Mouse (Mus musculus) liver (tissue): ENCODE data around the gene Doc2g.
A peak's percentile ranks its signal among the peaks of the same experiment; 100 is the strongest.
"Not testable (repeated sequence)": the region's sequence is repeated elsewhere in the genome, so short reads cannot be mapped to it uniquely, and the experiment has no call there.

ENCODE experiments used
- DNase-seq: peaks from one replicate; pipeline ENCODE4 v3.0.0-alpha.2; 2020; ENCODE audit warnings: mixed read lengths

Doc2g gene

GRCm38 (mm10) chr19:4018743-4019583, 15.8 kb downstream of the Doc2g start:
- peak; percentile 76 for DNase-seq

DNA sequence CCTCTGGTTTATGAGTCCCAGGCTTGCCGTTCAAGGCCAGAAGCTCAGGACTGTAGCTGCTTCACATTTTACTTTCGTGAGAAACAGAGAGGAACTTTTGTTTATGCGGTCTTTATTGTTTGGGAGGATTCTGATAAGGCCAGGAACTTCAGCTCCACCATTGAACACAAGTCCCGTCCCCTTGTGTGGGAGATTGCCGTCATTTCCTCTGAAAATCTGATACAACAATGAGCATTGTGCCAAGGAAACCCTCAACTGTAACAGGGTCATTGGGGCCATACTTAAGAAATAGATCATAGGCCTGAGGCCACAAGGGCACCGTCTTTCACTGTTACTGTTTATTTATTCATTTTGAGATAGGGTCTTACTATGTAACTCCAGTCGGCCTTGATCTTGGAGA, 20.1 kb downstream of the Doc2g start:
- no peak for DNase-seq

DNA sequence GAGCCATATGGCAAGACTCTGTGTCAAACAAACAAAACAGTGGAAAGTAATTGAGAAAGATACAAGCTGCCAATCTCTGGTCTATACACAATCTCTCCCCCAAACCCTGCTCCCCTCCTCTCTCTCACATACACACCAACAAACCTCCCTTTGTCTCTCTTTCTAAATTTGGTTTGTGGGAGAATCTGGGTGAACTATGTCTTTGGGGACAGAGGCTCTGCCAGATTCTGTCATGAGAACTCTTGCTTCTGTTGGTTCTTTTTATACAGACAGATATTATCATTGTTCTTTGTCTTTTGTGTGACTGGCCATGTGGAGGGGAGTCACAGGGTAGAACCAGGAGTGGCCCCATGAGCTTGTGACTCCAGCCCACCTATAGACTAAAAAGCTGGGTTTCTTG, 24.5 kb downstream of the Doc2g start:
- DNase-seq: no peak

- no peak for DNase-seq
Observed at GRCm38 (mm10) chr19:4032668-4033067, 29.6 kb downstream of the Doc2g start.

- DNase-seq: peak; percentile 30
Observed at GRCm38 (mm10) chr19:4033298-4033697, 30.2 kb downstream of the Doc2g start.

DNA sequence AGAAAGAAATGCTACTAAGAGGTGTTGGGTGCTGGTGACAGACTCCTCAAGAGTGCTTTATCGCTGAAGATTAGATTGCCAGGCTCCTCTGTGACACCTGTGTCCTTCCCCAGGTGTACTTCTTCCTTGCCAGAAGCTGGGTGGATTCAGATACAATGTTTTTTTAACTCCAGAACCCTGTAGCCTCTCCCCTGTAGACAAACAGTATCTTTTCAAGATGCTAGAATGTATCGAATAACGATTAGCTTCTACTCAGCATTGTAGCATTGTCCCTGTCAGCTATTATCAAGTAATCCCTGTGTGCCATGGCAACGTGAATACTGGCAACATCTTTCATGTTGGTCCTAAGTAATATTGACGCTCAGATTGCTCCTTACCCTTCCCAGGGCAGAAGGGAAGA, 30.6 kb downstream of the Doc2g start:
- DNase-seq: no peak

DNA sequence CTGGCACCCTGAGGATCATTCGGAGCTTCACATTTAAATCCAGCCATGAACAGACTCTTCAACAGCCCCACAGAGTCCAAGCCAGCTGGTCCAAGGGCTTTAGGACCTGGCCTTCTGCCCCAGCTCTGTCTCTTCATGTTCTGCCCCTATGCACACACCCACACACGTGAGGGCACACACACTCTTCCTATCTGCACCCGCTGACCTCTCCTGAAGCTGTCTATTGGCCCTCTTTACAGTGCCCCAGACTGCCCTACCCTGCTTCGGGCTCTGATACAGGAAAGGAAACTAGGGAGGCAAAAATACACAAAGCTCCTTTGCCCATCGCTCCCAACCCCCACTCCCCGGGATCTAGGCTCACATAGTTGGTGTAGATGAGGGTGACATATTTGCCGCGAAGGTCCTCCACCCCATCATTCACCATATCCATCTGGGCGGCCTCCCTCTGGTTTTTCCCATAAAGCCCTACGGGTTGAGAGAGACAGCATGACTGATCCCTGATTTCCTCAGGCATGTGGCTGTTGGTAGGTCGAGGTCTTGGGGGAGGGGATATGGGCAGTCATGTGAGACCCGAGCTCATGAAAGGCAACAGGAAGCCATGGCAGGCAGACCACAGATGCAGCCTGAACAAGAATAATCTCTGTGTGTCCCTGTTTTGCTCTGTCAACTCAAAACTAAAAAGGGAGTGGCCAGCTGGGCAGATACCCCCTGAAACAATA, 33.4 kb downstream of the Doc2g start:
- no peak for DNase-seq

- not testable (repeated sequence) for DNase-seq
Observed at GRCm38 (mm10) chr19:4037154-4037787, 34.2 kb downstream of the Doc2g start.

- peak; percentile 90 for DNase-seq
Observed at GRCm38 (mm10) chr19:4037788-4038232, 34.7 kb downstream of the Doc2g start, which contains the start of gene Gstp1. Gene Gstp1 (minus strand): TSS chr19:4037985.

DNA sequence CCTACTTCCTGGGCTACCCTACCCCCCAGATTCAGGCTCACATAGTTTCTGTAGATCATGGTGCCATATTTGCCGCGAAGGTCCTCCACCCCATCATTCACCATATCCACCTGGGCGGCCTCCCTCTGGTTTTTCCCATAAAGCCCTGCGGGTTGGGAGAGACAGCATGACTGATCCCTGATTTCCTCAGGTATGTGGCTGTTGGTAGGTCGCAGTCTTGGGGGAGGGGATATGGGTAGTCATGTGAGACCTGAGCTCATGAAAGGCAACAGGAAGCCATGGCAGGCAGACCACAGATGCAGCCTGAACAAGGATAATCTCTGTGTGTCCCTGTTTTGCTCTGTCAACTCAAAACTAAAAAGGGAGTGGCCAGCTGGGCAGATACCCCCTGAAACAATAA, 37.8 kb downstream of the Doc2g start:
- not testable (repeated sequence) for DNase-seq

DNA sequence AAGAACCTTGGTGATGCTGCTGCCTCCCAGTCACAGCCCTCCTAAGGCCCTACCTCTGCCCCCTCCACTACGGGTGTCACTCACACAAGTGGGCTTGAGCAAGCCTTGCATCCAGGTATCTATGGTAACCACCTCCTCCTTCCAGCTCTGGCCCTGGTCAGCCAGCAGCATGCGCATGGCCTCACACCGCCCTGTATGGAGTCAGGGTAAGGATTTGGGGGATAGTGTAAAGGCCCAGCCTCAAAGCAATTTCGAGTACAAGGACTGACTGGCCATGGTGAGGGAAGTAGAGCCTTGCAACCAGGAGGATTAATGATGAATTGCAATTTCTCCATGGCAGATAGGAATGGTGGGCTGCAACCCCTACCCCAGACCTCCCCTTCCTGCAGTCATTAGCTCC, 38.4 kb downstream of the Doc2g start:
- not testable (repeated sequence) for DNase-seq

- peak; percentile 50 for DNase-seq
Observed at GRCm38 (mm10) chr19:4042124-4042523, 39.0 kb downstream of the Doc2g start.

GRCm38 (mm10) chr19:4044109-4044508, 41.0 kb downstream of the Doc2g start:
- not testable (repeated sequence) for DNase-seq

DNA sequence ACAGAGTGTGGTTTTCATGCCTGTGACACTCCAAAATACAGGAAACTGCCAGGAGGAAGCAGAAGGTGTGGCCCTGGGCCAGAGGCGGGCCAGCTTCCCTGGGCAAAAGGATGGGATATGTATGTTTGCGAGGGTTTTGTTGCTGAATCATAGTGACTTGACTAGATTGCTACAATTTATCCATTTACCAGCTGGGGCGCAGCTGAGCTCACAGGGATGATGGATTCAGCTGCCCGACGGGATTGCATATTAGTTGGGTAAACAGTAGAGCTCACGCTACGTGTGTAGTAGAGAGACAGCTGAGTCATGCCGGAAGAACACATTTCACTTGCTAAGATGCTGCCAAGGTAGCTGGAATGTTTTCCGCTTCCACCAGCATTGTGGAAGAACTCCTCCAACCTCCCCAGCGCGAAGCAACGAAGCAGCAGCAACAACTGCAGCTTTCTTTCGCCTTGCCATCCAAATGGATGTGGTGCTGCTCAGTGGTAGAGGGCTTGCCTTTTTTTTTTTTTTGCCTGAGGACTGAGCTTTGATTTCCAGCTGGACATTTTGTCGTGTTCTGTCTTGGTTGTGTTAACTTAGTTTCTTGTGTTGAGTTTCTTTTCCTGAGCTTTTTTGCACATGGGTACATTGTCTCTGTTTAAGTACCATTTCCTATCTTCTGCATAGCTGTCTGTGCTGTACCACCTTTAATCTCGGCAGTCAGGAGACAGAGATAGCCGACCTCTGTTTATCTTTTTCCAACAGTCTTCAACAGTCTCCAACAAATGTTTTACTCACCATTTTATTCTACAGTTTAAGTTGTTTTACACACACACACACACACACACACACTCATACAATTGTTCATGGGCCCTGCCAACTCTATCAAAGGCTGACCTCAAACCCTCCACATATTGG, 43.1 kb downstream of the Doc2g start, which contains the start of gene Gstp2:
Gstp2 (minus strand) TSS at position 58 of the 900 bp plus-strand sequence.
- peak; percentile 83 for DNase-seq

- peak; percentile 84 for DNase-seq
Observed at GRCm38 (mm10) chr19:4046866-4047254, 43.7 kb downstream of the Doc2g start.

GRCm38 (mm10) chr19:4047859-4048258, 44.7 kb downstream of the Doc2g start:
- peak; percentile 90 for DNase-seq

- not testable (repeated sequence) for DNase-seq
Observed at GRCm38 (mm10) chr19:4049069-4049468, 46.0 kb downstream of the Doc2g start.

DNA sequence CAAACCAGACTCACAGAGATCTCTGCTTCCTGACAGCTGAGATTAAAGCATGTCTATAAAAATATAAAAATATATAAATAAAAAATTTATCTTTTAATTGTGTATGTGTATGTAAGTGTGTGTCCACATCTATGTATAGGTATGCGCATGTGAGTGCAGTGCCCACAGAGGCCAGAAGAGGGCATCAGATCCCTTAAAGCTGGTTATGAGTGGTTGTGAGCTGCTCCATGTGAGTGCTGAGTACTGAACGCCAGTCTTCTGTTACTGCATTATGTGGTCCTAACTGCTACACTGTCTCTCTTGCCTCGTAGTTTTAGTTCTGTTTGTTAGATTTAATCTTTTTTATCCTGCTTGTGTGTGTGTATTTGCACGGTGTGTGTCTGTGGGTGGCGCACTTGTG, 47.9 kb downstream of the Doc2g start:
- DNase-seq: peak; percentile 45

- DNase-seq: peak; percentile 79
Observed at GRCm38 (mm10) chr19:4051741-4052515, 48.8 kb downstream of the Doc2g start.

DNA sequence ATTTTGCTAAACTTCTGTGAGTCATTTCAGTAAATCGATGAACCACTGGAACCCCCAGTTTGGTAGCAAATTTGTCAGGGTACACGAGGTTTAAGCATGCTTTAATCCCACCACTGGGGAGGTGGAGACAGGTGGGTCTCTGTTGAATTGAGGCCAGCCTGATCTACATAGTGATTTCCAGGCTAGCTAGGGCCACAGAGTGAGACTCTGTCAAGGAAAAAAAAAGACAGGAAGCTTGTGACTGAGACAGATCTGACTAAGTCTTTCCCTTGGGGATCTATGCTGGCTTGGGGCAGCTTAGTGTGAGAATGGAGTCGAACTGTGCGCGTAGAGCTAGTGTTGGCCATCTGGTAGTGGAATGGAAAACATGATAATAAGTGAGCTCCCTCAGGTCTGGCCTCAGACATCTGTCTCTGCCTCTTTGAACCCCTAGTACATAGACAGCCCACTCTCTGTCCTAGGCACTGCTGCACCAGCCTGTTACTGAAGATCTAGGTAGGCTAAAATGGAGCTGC, 49.5 kb downstream of the Doc2g start:
- DNase-seq: no peak

GRCm38 (mm10) chr19:4054613-4055012, 51.5 kb downstream of the Doc2g start:
- DNase-seq: no peak
